Mouse (Mus musculus): ENCODE results near the gene Spaca9.

Spaca9 gene

GRCm38 (mm10) chr2:28662891-28663290 lies 36.6 kb downstream of the Spaca9 start:
- DNase-seq, result no peak

DNA sequence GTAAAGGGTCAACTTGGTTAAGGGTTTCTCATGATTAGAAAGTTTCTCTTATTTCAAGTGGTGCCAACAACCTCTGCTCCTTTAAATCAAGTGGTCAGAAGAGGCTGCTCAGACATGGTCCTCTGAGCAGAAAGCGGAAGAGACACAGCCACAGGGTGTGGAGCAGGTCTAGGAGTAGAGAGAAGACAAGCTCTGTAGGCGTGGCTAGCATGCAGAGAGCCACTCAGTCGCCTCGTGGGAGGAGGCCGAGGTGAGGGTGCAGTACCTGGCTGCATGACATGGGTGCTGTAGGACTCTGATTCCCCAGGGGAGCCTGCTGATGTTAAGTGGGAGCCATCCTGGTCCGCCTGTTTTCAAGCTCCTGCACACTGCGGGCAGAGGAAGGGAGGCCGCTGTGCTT lies 43.3 kb downstream of the Spaca9 start:
- DNase-seq, result no peak

DNA sequence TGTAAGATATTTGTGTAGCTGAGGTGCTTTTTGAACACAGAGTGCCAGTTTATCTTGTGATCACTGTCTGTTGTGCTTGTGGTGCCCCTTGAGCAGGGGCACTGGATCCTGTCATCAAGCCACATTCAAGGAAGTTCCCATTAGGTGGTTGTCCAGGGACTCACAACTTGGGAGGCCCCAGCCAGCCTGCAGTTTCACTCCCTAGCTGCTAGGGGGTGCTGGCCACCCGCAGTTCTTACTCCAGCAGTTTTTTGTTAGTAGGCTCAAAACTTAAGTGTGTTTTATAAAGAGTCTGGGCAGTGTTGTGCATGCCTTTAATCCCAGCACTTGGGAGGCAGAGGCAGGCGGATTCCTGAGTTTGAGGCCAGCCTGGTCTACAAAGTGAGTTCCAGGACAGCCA lies 45.2 kb downstream of the Spaca9 start:
- peak in 1 of 2 experiments; percentile 10 for DNase-seq

DNA sequence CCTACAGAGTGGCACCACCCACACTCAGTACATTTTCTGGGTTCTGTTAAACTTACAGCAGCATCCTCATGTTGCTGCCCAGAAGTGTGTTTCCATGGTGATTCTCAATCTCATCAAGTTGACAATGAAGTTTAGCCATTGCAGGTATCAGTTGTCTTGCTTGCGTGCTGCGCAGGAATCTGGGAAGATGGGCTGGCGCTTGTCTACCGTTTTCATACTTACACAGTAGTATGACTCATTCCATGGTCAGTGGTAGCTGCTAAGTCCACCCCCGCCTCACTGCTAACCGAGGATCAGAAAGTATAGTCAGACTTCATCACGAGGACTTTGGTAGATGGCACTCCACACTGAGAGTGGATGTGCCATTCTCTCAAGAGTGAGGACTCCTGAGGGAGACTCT lies 46.2 kb downstream of the Spaca9 start:
- no peak for DNase-seq

DNA sequence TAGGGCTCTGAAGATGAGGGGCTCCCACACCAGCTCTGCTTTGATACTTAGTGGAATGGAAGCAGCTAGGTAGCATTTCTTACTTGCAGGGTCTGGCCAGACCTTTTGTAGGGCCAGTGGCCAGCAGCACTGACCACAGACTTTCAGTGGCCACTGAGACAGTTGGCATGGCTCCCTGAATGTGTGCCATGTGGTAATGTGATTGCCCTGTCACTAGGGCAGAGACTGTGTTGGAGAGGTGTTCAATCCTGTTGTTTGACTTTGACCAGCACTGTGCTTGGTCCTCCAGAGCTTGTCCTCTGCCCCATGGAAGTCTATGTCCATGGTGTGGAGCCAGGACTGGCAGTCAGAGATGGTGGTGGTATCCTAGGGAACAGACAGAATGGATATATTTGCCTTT lies 49.0 kb downstream of the Spaca9 start:
- DNase-seq, result peak; percentile 37 to 38

- DNase-seq, result no peak
Measured at GRCm38 (mm10) chr2:28643081-28643480, 56.4 kb downstream of the Spaca9 start.
